Mouse (Mus musculus) midbrain, embryonic 16.5 days (tissue): ENCODE measurements around the gene Atg10. TPM values are rescaled to one million over a fixed set of nuclear protein-coding genes. Genes with fewer than 3 reads are reported as not detected.
A peak's percentile ranks its signal among the peaks of the same experiment; 100 is the strongest.

ENCODE experiments used
- ATAC-seq: fragments of 200-750 bp; cut with Nextera tagmentation; 2 replicates; pipeline ENCODE4 v1.8.0; 2017; ENCODE audit warnings: moderate TSS enrichment
- H3K27ac ChIP-seq: fragments of 300-500 bp; sonication (generic); 2 replicates; pipeline ENCODE4 v1.5.1; 2014; ENCODE audit warnings: mild to moderate bottlenecking, low read length, mixed read lengths
- H3K27me3 ChIP-seq: fragments of 300-500 bp; sonication (generic); 2 replicates; pipeline ENCODE4 v1.6.1; 2014; ENCODE audit warnings: low read depth, low read length, mixed read lengths; ENCODE audit not compliant: control insufficient read depth, insufficient read depth
- H3K36me3 ChIP-seq: fragments of 300-500 bp; sonication (generic); 2 replicates; pipeline ENCODE4 v1.6.1; 2014; ENCODE audit warnings: mild to moderate bottlenecking, low read length, moderate library complexity, mixed read lengths; ENCODE audit not compliant: control insufficient read depth, insufficient read depth
- H3K4me1 ChIP-seq: fragments of 300-500 bp; sonication (generic); 2 replicates; pipeline ENCODE4 v1.6.1; 2014; ENCODE audit warnings: mild to moderate bottlenecking, low read length, mixed read lengths; ENCODE audit not compliant: control insufficient read depth, insufficient read depth
- H3K4me2 ChIP-seq: fragments of 300-500 bp; sonication (generic); 2 replicates; pipeline ENCODE4 v1.6.1; 2014; ENCODE audit warnings: mild to moderate bottlenecking, low read length, mixed read lengths
- H3K4me3 ChIP-seq: fragments of 300-500 bp; sonication (generic); 2 replicates; pipeline ENCODE4 v1.5.1; 2014; ENCODE audit warnings: low read depth, mild to moderate bottlenecking, low read length, moderate library complexity, mixed read lengths
- H3K9ac ChIP-seq: fragments of 300-500 bp; sonication (generic); 2 replicates; pipeline ENCODE4 v1.6.1; 2014; ENCODE audit warnings: low read depth, low read length, mixed read lengths
- H3K9me3 ChIP-seq: fragments of 300-500 bp; sonication (generic); replicated peaks from 2 replicates; pipeline ENCODE4 v1.6.1; 2014; ENCODE audit warnings: mild to moderate bottlenecking, low read length, mixed read lengths; ENCODE audit not compliant: control insufficient read depth, poor library complexity, severe bottlenecking
- WGBS: fragments of 180-500 bp; shearing (Covaris S2); extraction: QIAGEN DNeasy Blood & Tissue Kit; methylation state at CpG from one replicate; pipeline ENCODE4 v1.1.7; 2014; 5-methylcytosine and 5-hydroxymethylcytosine counted together
- polyA plus RNA-seq: library from polyadenylated mRNA; unstranded; fragments of >200 nt; fragmentation: Nextera tagmentation; extraction: Ambion mirVana; gene quantifications from 2 replicates; pipeline ENCODE4 v1.2.1, GENCODE M21; 2015

Gene Atg10
- polyA plus RNA-seq, 1 experiment from 2014 or later = 11.9 TPM

DNA sequence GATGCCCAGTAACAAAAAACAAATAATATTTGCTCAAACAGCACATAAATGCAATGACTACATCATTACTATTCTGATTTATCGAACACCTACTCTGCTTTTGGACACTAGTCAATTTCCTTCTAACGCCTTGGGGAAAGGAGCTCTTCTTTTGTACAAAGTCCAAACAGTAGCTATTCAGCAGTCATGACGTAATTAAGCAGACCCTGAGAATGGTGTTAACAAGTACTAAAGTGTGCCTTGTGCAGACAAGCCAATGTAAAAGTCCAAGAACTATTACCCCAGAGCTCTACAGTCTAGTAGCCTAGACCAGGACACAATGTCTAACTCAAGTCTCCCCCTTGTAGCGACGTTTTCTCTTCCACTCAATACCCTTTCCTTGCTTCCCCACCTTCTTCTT, 67.5 kb downstream of the Atg10 start:
- H3K36me3 ChIP-seq = no peaks in the 10 kb centered on the region
- H3K27me3 ChIP-seq = no peaks in the 10 kb centered on the region
- H3K4me2 ChIP-seq = no peak overlapping the region
- H3K9ac ChIP-seq = no peak overlapping the region
- no peaks in the 10 kb centered on the region for H3K9me3 ChIP-seq
- no peak overlapping the region for H3K27ac ChIP-seq
- no peak overlapping the region for H3K4me3 ChIP-seq
- no peak for ATAC-seq
- H3K4me1 ChIP-seq = no peaks in the 10 kb centered on the region
- 76% methylated on average over 5 of the region's 5 CpGs for WGBS

DNA sequence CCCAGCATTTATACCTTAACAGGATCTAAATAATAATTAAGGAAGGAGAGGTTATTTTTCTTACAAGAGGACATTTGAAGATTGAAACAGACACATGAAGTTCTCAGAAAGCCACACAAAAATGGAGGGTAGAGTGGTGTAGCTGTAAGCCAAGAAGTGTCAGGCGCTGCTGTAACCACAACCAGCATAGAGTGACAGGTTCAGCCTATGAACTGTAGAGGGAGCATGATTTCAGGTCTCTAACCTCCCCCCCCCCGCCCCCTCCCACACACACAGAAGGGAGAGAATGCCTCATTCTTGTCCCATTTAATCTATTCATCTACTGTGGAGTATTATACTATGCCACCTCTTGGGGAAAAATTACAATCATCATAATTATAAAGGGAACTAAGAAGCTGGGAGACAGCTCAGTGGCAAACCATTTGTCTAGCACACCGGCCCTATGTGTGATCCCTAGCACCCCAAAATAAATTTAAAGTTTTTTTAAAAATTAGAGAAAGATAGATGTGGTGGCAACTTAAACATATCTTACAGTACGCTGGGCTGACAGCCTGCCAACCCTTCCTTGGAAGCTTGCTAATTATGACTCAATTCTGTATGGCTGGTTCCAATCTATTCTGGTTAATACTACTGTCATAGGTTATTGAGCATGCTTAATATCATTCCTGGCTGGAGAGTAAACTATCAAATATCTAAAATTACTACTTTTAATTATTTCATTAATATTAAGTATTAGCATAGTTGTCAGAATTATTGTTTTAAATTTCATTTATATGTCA, 68.2 kb downstream of the Atg10 start:
- no peak overlapping the region for H3K4me2 ChIP-seq
- WGBS = 78% methylated on average over 4 of the region's 4 CpGs
- H3K4me3 ChIP-seq = no peak overlapping the region
- H3K36me3 ChIP-seq = no peaks in the 10 kb centered on the region
- ATAC-seq = no peak
- H3K4me1 ChIP-seq = no peaks in the 10 kb centered on the region
- H3K9me3 ChIP-seq = no peaks in the 10 kb centered on the region
- H3K9ac ChIP-seq = no peak overlapping the region
- no peak overlapping the region for H3K27ac ChIP-seq
- no peaks in the 10 kb centered on the region for H3K27me3 ChIP-seq

DNA sequence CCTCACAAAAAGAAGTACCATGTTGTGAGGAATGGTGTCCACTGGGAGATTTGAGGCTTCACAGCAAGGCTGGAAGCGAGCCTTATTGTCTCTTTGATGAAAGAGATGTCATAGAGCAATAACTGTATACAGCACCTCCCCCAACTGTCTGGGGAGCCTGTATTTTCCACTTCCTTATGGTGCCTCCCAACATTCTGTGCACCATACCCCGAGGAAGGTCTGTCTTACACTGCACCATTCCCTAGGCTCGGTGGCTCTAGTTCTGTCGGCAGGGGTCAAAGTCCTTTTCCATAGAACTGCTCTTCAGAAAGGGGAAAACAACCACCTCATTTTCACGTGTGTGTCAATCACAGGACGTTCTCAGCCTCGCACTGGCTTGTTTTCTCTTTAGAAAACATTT, 69.1 kb downstream of the Atg10 start:
- Histone ChIP-seq H3K4me3 (no peak overlapping the region), H3K9me3 (no peaks in the 10 kb centered on the region), H3K4me2 (no peak overlapping the region), H3K27ac (no peak overlapping the region), H3K27me3 (no peaks in the 10 kb centered on the region), H3K4me1 (no peaks in the 10 kb centered on the region), H3K36me3 (no peaks in the 10 kb centered on the region), H3K9ac (no peak overlapping the region)
- WGBS = 77% methylated on average over 7 of the region's 7 CpGs
- ATAC-seq = no peak

DNA sequence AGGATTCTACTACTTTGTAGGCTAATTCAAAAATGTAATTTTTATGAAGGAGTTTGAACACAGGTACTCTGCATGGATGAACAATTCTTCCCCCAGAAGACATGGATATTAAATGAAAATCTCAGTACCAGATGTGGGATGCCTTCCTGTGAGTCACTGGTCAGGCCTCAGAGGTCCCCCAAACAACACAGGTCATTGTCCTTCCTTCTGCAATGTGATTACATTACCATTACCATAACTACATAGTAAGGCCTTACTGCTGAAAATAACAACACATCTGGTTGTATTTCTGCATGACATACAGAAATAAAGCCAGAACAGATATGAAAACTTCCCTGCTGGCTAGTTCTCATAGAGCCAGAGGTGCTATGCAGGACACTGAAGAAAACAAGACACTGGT, 87.4 kb downstream of the Atg10 start:
- Histone ChIP-seq H3K4me3 (no peak overlapping the region), H3K9me3 (no peaks in the 10 kb centered on the region), H3K9ac (no peak overlapping the region), H3K27ac (no peak overlapping the region), H3K36me3 (no peaks in the 10 kb centered on the region), H3K27me3 (no peaks in the 10 kb centered on the region), H3K4me1 (no peaks in the 10 kb centered on the region), H3K4me2 (no peak overlapping the region)
- ATAC-seq = no peak

DNA sequence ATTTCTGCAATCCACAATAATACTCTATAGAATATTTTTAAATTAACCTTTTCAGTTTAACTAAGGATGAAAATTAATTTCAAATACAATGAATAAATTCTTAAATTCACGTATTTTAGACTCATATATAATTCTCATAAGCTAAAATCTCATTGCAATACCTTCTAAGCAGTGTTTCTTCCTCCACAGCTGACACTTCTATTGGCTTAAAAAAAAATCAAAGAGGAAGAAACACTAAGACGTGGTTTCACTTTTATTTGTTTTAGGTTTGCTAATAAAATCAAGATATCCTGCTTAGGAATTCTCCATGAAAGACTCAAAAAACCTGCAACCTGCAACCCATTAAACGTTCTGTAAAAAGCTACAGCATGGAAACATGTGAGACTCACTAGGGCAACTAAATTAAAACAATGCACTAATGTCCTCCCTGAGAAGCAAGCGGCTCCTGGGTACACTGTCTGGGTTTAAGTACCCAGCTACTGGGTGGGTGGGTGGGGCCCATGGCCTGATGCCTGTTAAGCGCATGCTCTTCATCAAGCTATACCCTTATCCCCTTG, 90.4 kb downstream of the Atg10 start:
- Histone ChIP-seq H3K4me2 (no peak overlapping the region), H3K36me3 (no peaks in the 10 kb centered on the region), H3K27ac (no peak overlapping the region), H3K4me3 (no peak overlapping the region), H3K4me1 (peaks cover 6% of the 10 kb centered on the region), H3K9ac (no peak overlapping the region), H3K27me3 (no peaks in the 10 kb centered on the region), H3K9me3 (no peaks in the 10 kb centered on the region)
- WGBS = 80% methylated on average over 5 of the region's 5 CpGs
- ATAC-seq = no peak

DNA sequence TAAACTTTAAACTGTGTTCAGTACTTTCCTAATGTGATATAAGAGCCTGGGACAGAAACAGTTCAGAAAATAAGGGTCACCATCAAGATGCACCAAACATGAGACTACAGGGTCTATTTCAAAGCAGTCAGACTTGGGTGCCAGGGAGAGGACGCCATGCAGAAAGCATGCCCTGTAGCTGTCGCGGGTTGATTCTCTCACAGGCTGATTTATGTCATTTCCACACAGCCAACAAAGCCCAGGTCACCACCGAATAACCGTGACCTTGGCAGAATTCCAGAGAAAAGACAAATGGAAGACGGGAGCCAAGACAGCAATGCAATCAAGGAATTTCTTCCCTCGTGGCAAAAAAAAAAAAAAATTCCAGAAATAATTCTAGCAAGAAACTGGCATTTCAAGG, 94.7 kb downstream of the Atg10 start:
- Histone ChIP-seq H3K27ac (no peak overlapping the region; the same call in 1 of the 2 replicates), H3K36me3 (no peaks in the 10 kb centered on the region), H3K4me1 (peaks cover 6% of the 10 kb centered on the region), H3K9me3 (no peaks in the 10 kb centered on the region), H3K27me3 (no peaks in the 10 kb centered on the region), H3K9ac (no peak overlapping the region), H3K4me3 (no peak overlapping the region), H3K4me2 (peak overlapping the region; percentile 17; the same call in 1 of the 2 replicates)
- WGBS = 35% methylated on average over 7 of the region's 7 CpGs
- ATAC-seq = no peak

DNA sequence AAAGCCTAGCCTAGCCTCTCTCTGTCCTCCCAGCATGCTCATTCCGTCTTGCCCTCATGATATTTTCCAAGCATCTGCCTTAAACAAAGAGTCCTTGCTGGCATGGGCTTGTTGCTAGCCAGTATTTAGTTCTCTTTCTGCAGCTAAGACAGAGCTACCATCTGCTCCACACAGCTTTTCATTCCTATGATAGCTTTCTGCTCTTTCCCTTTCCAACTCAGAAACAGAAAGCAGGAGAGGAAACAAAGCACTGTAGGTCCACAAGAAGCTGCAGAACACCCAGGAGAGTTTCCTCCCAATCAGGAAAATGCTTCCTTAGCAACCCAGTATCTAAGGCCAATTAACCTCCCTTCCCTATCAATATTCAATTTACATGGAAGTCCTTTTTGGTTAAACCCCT, 95.2 kb downstream of the Atg10 start:
- H3K4me2 ChIP-seq = no peak overlapping the region
- whole genome bisulfite sequencing = 25% methylated on average over 1 of the region's 1 CpGs
- no peaks in the 10 kb centered on the region for H3K9me3 ChIP-seq
- H3K4me1 ChIP-seq = peaks cover 6% of the 10 kb centered on the region
- no peak overlapping the region; the same call in none of the 2 replicates for H3K27ac ChIP-seq
- peak; percentile 38; the same call in 1 of the 2 replicates for ATAC-seq
- H3K9ac ChIP-seq = no peak overlapping the region
- no peaks in the 10 kb centered on the region for H3K36me3 ChIP-seq
- H3K27me3 ChIP-seq = no peaks in the 10 kb centered on the region
- H3K4me3 ChIP-seq = no peak overlapping the region

DNA sequence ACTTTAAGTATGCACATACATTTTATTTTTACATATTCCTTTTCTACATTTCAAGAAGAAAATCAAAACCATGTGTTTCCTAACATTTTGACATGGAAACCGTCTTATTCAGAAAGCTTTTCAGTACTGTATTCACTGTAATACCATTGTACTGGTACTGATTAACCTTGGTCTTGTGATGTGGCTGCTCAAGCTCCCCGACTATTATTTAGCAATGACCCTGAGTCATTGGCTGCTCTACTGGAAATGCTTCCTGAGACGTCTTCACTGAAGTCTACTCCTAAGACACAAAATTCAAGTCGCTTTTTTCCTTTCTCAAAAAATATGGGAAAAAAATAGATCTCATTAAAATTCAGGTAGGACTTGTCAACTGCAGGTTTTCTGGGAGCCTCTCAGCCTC, 105.6 kb downstream of the Atg10 start:
- Histone ChIP-seq H3K9me3 (no peaks in the 10 kb centered on the region), H3K4me2 (no peak overlapping the region), H3K4me3 (no peak overlapping the region), H3K9ac (no peak overlapping the region), H3K4me1 (no peaks in the 10 kb centered on the region), H3K27ac (no peak overlapping the region), H3K27me3 (no peaks in the 10 kb centered on the region), H3K36me3 (no peaks in the 10 kb centered on the region)
- 85% methylated on average over 4 of the region's 4 CpGs for WGBS
- no peak for ATAC-seq

DNA sequence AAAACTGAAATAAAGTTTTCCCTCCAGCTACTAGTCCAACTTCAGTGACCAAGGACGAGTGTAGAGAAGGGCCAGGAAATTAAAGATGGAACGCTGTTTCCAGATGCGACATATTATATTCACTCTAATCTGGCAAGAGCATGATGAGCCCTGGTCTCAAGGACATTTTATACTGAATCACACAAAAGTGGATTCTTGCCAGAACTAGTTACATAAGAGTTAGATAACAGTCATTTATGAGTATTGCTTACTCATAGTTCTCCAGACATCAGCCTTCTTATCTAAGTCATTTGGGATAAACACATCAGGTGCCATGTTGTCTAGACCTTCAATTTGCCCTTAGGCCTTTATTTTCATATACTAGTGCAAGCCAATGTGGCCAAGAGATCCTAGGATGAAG, 108.9 kb downstream of the Atg10 start:
- Histone ChIP-seq H3K4me2 (no peak overlapping the region), H3K36me3 (no peaks in the 10 kb centered on the region), H3K4me3 (no peak overlapping the region), H3K27me3 (no peaks in the 10 kb centered on the region), H3K27ac (no peak overlapping the region), H3K9ac (no peak overlapping the region), H3K9me3 (no peaks in the 10 kb centered on the region), H3K4me1 (no peaks in the 10 kb centered on the region)
- 92% methylated on average over 3 of the region's 3 CpGs for WGBS
- ATAC-seq = no peak
